Mouse (Mus musculus) liver, adult 2 months (tissue): ENCODE results near the gene Tcp11. TPM values are rescaled to one million over a fixed set of nuclear protein-coding genes. Genes with fewer than 3 reads are reported as not detected.

Experiments
- DNase-seq: peaks from one replicate; pipeline ENCODE4 v3.0.0-alpha.2; 2011; ENCODE audit warnings: low read depth, low spot score; ENCODE audit errors: extremely low read depth
- H3K27ac ChIP-seq: fragments of 200-500 bp; replicated peaks from 2 replicates; pipeline ENCODE4 v1.5.1; 2012; ENCODE audit warnings: low read depth, mild to moderate bottlenecking, control low read depth, inconsistent platforms, low read length; ENCODE audit not compliant: insufficient read depth
- H3K27me3 ChIP-seq: fragments of 200-500 bp; 2 replicates; pipeline ENCODE4 v1.6.1; 2012; ENCODE audit warnings: mild to moderate bottlenecking, moderate library complexity, low read length, inconsistent platforms; ENCODE audit not compliant: control insufficient read depth, insufficient read depth
- H3K36me3 ChIP-seq: fragments of 200-500 bp; 2 replicates; pipeline ENCODE4 v1.6.1; 2012; ENCODE audit warnings: low read length, inconsistent platforms; ENCODE audit not compliant: control insufficient read depth, insufficient read depth
- H3K4me1 ChIP-seq: fragments of 200-500 bp; 2 replicates; pipeline ENCODE4 v1.6.1; 2011; ENCODE audit warnings: low read length; ENCODE audit not compliant: control insufficient read depth, insufficient read depth
- H3K4me3 ChIP-seq: fragments of 200-500 bp; 2 replicates; pipeline ENCODE4 v1.5.1; 2011; ENCODE audit warnings: low read depth, mild to moderate bottlenecking, control low read depth, low read length, moderate library complexity; ENCODE audit not compliant: insufficient read depth
- H3K79me2 ChIP-seq: fragments of 200-500 bp; 2 replicates; pipeline ENCODE4 v1.6.1; 2012; ENCODE audit warnings: inconsistent platforms, mild to moderate bottlenecking, low read length, moderate library complexity; ENCODE audit not compliant: control insufficient read depth, insufficient read depth
- H3K9ac ChIP-seq: fragments of 200-500 bp; 2 replicates; pipeline ENCODE4 v1.6.1; 2012; ENCODE audit warnings: low read depth, mild to moderate bottlenecking, control low read depth, inconsistent platforms, low read length
- CTCF ChIP-seq: fragments of 200-500 bp; IDR thresholded peaks from 2 replicates; pipeline ENCODE4 v1.5.1; 2011; ENCODE audit warnings: low read depth, low read length, control low read depth
- POLR2A ChIP-seq: fragments of 200-500 bp; IDR thresholded peaks from 2 replicates; pipeline ENCODE4 v1.6.1; 2011; ENCODE audit warnings: low read length, control low read depth; ENCODE audit not compliant: insufficient read depth; ENCODE audit errors: extremely low read depth
- WGBS: fragments of 180-500 bp; shearing (Covaris S2); methylation state at CpG from one replicate; pipeline ENCODE4 v1.1.7; 2018; 5-methylcytosine and 5-hydroxymethylcytosine counted together
- polyA plus RNA-seq: library from polyadenylated mRNA; depleted of rRNA; stranded (reverse); fragments of >200 nt; gene quantifications from 2 replicates; pipeline ENCODE4 v1.2.3, GENCODE M21; 2012
- total RNA-seq: library from RNA; depleted of rRNA; stranded (reverse); fragments of >200 nt; gene quantifications from 2 replicates; pipeline ENCODE4 v1.2.3, GENCODE M21; 2014

The Tcp11 gene
- total and polyA plus RNA-seq, 2 experiments, result not detected

DNA sequence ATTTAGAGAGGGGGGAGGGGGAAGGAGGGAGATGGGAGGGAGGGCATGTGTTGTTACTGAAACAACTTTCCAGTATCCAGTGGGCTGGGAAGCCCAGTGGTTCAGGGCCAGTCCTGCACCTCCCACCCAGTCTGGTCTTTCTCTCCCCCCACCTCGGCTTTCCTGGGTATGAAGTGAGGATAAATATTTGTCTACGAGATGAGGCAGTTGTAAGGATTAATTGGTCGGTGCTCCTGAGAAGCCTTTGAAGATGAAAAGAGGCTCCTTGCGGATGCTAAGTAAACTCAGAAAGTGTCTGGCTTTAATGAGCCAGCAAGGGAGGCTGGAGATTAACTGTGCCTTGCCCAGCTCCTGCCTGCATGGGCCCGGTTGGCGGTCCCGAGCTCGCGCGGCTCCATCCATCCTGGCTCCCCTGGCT is 21.5 kb upstream of the Tcp11 start:
- Histone ChIP-seq H3K36me3 (no peaks in the 10 kb centered on the region), H3K79me2 (no peaks in the 10 kb centered on the region), H3K4me1 (no peaks in the 10 kb centered on the region), H3K27ac (no peak overlapping the region), H3K9ac (no peak overlapping the region), H3K4me3 (no peak overlapping the region), H3K27me3 (no peaks in the 10 kb centered on the region)
- no peak for TF ChIP-seq POLR2A
- TF ChIP-seq CTCF, result no peak
- WGBS, result 56% methylated on average over 10 of the region's 10 CpGs
- DNase-seq, result no peak

DNA sequence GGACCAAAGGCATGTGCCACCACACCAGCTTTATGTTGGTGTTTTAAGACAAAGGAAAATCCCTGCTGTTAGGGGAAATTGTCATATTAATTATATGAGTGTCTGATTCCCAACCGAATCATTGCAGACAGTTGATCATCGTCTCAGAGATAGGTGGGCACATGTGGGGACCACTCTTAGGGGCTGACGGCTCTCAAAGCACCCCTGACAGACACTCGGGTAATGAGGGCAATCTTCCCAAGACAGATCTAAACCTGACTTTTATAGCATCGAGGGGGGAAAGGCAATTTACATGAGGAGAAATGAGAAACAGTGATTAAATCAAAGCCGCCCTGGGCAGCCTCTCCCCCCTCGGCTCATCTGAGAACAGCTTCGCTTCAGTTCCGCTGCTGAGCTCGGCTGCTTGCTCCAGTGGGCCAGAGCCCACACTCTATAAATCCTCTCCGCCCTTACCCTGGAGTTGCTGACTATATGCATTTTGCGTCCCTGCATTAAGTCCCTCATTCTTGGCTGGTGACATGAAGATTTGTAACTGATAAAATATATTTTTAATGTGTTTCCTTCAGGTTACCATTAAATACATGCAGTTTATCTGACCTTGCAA is 20.9 kb upstream of the Tcp11 start:
- Histone ChIP-seq H3K4me1 (no peaks in the 10 kb centered on the region), H3K27ac (no peak overlapping the region), H3K4me3 (no peak overlapping the region), H3K9ac (no peak overlapping the region), H3K27me3 (no peaks in the 10 kb centered on the region), H3K79me2 (no peaks in the 10 kb centered on the region), H3K36me3 (no peaks in the 10 kb centered on the region)
- WGBS, result 77% methylated on average over 12 of the region's 12 CpGs
- TF ChIP-seq POLR2A (no peak), CTCF (no peak)
- no peak for DNase-seq

GRCm38 (mm10) chr17:28100669-28101068 is 20.2 kb upstream of the Tcp11 start:
- Histone ChIP-seq H3K36me3 (no peaks in the 10 kb centered on the region), H3K4me3 (no peak overlapping the region), H3K79me2 (no peaks in the 10 kb centered on the region), H3K27me3 (no peaks in the 10 kb centered on the region), H3K27ac (no peak overlapping the region), H3K9ac (no peak overlapping the region), H3K4me1 (no peaks in the 10 kb centered on the region)
- 86% methylated on average over 1 of the region's 1 CpGs for WGBS
- no peak for TF ChIP-seq CTCF
- TF ChIP-seq POLR2A, result no peak
- no peak for DNase-seq

GRCm38 (mm10) chr17:28099086-28099485 is 18.6 kb upstream of the Tcp11 start:
- no peak overlapping the region for H3K4me3 ChIP-seq
- TF ChIP-seq CTCF (no peak), POLR2A (no peak)

GRCm38 (mm10) chr17:28097308-28097707 is 16.9 kb upstream of the Tcp11 start:
- TF ChIP-seq CTCF (no peak), POLR2A (no peak)
- Histone ChIP-seq H3K4me3 (no peak overlapping the region), H3K27ac (no peak overlapping the region), H3K9ac (no peak overlapping the region), H3K27me3 (no peaks in the 10 kb centered on the region), H3K4me1 (no peaks in the 10 kb centered on the region), H3K36me3 (no peaks in the 10 kb centered on the region), H3K79me2 (no peaks in the 10 kb centered on the region)
- WGBS, result 84% methylated on average over 13 of the region's 13 CpGs
- no peak for DNase-seq

More at GRCm38 (mm10) chr17:28099086-28099485, 18.6 kb upstream of the Tcp11 start:
- Histone ChIP-seq H3K9ac (no peak overlapping the region), H3K79me2 (no peaks in the 10 kb centered on the region), H3K36me3 (no peaks in the 10 kb centered on the region), H3K27me3 (no peaks in the 10 kb centered on the region), H3K27ac (no peak overlapping the region), H3K4me1 (no peaks in the 10 kb centered on the region)
- WGBS, result 79% methylated on average over 3 of the region's 3 CpGs
- DNase-seq, result no peak

GRCm38 (mm10) chr17:28096418-28096817 is 16.0 kb upstream of the Tcp11 start:
- Histone ChIP-seq H3K27ac (no peak overlapping the region), H3K9ac (no peak overlapping the region), H3K36me3 (no peaks in the 10 kb centered on the region), H3K27me3 (no peaks in the 10 kb centered on the region), H3K79me2 (no peaks in the 10 kb centered on the region), H3K4me1 (no peaks in the 10 kb centered on the region), H3K4me3 (no peak overlapping the region)
- TF ChIP-seq CTCF (no peak), POLR2A (no peak)
- 84% methylated on average over 10 of the region's 10 CpGs for WGBS
- DNase-seq, result no peak
